Mouse (Mus musculus): ENCODE data around the gene Klhl35. TPM values are rescaled to one million over a fixed set of nuclear protein-coding genes. Genes with fewer than 3 reads are reported as not detected.

Klhl35 gene
- polyA plus RNA-seq, 1 experiment from 2014 or later: not detected

DNA sequence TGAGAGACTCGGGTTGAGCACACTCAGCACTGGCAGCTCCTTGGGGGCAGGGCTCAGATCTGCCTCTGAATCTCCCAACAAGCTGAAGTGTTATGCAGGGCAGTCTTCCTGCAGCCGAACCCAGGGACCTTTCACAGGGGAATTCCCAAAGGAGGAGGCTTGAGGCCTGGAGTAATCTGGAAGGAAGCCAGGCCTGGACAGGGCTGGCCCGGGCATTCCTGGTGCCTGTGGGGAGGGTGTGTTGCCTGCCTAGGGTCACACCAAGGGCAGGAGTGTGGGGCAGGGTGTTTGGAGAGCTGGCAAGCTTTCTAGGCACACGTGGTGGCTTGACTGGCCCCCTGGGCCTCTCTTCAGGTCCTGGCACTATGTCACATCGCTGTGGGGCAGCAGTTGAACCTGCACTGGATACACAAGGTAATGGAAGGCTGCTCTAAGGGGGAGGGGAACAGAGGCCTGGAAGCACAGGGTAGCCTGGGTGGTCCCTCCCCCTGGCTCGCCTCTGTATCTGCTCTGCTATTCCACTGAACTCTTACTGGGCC, 24.2 kb upstream of the Klhl35 start:
- H3K4me3 ChIP-seq (ENCODE audit: inconsistent target): no peak overlapping the region
- H3K27ac ChIP-seq: no peak overlapping the region
- no peaks in the 10 kb centered on the region for H3K79me2 ChIP-seq (ENCODE audit: inconsistent target)
- WGBS (ENCODE audit: missing documents): 82% methylated on average over 6 of the region's 6 CpGs
- H3K36me3 ChIP-seq (ENCODE audit: inconsistent target): no peaks in the 10 kb centered on the region

DNA sequence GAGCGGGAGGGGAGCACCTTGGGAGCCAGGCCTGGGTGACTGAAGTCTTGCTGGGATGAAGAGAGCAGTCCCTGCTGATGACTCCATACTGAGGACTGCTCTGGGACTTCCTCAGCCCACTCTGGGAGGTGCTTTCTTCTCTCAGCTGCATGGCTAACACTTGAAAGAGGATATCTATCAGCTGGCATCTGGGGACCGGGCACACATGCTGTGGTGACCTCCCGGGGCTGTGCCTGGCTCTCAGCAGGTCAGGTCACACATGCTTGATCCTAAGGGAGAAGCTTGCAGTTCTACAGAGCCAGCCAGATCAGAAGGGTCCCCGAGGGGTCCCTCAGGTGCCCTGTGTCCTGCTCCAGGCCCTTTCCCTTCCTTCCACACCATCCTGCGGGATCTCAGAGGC, 22.6 kb upstream of the Klhl35 start:
- H3K27ac ChIP-seq: no peak overlapping the region
- H3K4me3 ChIP-seq (ENCODE audit: inconsistent target): no peak overlapping the region
- no peaks in the 10 kb centered on the region for H3K36me3 ChIP-seq (ENCODE audit: inconsistent target)
- no peaks in the 10 kb centered on the region for H3K79me2 ChIP-seq (ENCODE audit: inconsistent target)
- WGBS (ENCODE audit: missing documents): 89% methylated on average over 4 of the region's 5 CpGs

DNA sequence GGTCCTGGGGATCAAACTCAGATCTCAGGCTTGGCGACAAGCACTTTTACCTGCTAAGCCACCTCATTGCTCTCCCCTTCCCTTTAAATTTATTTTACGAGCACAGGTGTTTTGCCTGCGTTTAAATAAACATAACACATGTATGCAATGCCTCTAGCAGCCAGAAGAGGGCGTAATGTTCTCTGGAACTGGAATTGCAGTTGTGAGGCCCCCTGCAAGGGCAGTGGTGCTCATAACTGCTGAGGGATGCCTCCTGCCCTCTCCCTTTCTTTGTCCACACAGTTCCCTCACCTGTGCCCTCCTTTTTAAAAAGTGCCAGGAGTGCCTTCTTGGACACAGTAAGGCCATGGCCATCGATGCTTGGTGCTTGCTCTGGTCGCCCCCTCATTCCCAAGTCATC, 21.8 kb upstream of the Klhl35 start:
- H3K79me2 ChIP-seq (ENCODE audit: inconsistent target): no peaks in the 10 kb centered on the region

DNA sequence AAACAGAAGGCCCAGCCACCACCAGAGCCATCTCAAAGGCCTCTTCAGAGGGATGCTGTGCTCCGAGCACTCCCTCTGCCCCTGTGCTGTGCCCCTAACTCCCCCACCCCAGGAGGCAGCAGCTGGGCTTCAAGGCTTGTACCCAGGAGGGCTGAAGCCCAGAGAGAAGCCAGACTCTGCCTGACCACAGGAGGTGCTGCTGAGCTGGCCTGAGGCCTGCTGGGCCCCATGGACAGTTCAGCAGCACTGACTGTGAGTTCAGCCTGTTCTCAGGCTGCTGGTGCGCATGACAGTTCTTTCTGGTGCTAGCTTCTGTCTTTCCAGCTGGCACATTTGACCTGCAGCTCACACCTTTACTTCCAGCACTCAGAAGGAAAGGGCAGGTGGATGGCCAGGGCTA, 20.0 kb upstream of the Klhl35 start:
- Histone ChIP-seq H3K79me2 (ENCODE audit: inconsistent target) (no peaks in the 10 kb centered on the region), H3K27ac (no peak overlapping the region), H3K36me3 (ENCODE audit: inconsistent target) (no peaks in the 10 kb centered on the region), H3K4me3 (ENCODE audit: inconsistent target) (no peak overlapping the region)
- WGBS (ENCODE audit: missing documents): 89% methylated on average over 2 of the region's 2 CpGs

More for the DNA sequence above, 21.8 kb upstream of the Klhl35 start:
- 82% methylated on average over 6 of the region's 6 CpGs for WGBS (ENCODE audit: missing documents)
- Histone ChIP-seq H3K36me3 (ENCODE audit: inconsistent target) (no peaks in the 10 kb centered on the region), H3K4me3 (ENCODE audit: inconsistent target) (no peak overlapping the region), H3K27ac (no peak overlapping the region)

DNA sequence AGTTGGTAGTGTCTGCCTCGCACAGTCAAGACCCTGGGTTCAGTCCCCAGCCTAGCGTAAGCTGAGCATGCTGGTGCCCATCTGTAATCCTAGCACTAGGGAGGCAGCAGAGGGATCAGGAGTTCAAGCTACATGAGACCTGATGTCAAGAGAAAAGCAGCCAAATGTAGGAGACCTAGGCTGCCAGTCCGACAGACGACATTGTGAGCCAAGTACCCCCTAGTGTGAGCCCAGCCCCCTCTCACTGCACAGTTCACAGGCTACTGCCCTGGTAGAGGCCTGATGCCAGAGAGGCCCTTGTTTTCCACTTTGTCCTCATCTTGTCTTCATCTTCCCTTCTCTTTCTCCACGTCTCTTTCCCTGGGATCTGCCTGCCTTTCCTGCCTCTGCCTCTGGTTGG, 18.5 kb upstream of the Klhl35 start:
- Histone ChIP-seq H3K79me2 (ENCODE audit: inconsistent target) (no peaks in the 10 kb centered on the region), H3K4me3 (ENCODE audit: inconsistent target) (no peak overlapping the region), H3K27ac (no peak overlapping the region), H3K36me3 (ENCODE audit: inconsistent target) (no peaks in the 10 kb centered on the region)
- 97% methylated on average over 5 of the region's 5 CpGs for WGBS (ENCODE audit: missing documents)

DNA sequence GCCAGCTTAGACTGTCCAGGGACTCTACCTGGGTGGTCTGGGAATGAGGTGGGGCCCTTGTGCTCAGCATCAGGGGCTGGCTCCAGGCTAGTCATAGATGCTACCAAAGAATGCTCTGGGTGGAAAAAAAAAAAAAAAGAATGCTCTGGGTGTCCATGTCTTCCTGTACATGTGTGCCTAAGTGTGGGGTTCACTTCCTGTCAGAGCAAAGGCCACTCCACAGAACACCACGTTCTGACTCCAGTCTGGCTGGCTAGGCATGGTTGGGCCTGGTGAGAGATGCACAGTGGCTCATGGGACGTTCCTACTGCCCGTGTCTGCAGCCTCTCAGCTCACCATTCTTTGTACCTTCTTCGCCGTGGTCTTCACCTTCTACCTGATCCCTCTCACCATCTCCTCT, 17.2 kb upstream of the Klhl35 start:
- 51% methylated on average over 5 of the region's 5 CpGs for WGBS (ENCODE audit: missing documents)
- H3K36me3 ChIP-seq (ENCODE audit: inconsistent target): no peaks in the 10 kb centered on the region
- no peak overlapping the region for H3K27ac ChIP-seq
- no peak overlapping the region for H3K4me3 ChIP-seq (ENCODE audit: inconsistent target)
- H3K79me2 ChIP-seq (ENCODE audit: inconsistent target): no peaks in the 10 kb centered on the region

DNA sequence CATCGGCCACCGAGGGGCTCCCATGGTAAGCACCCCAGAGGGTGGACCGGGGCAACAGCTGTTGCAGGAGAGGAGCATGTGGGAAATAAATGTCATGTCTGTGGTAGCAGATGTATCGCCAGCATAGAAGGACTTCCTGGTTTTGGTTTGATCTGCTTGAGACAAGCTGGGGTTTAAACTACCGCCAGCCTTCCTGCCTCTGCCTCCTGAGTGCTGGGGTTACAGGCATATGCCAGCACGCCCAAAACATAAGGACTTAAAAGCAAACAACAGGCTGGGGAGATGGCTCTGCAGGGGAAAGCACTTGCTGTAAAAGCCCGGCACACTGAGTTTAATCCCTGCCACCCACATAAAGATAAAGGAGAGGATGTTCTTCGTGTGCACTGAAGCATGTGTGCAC, 16.7 kb upstream of the Klhl35 start:
- no peak overlapping the region for H3K27ac ChIP-seq
- no peaks in the 10 kb centered on the region for H3K36me3 ChIP-seq (ENCODE audit: inconsistent target)
- WGBS (ENCODE audit: missing documents): 19% methylated on average over 8 of the region's 8 CpGs
- no peaks in the 10 kb centered on the region for H3K79me2 ChIP-seq (ENCODE audit: inconsistent target)
- no peak overlapping the region for H3K4me3 ChIP-seq (ENCODE audit: inconsistent target)

DNA sequence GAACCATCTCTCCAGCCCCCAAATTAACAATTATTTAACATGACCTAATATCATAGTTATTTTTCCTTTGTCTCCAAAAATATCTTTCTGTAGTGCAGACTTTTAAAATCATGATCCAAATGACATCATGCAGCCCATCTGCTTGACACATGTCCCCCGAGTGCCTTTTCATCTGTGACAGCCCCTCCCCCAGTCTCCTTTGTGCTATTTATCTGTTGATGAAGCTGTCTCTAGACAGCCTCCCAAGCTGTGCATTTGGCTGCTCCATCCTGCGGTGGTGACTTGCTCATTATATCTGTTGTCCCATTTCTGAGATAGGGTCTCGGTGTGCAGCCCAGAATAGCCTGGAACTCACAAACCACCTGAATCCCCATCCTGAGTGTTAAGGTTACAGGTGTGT, 16.1 kb upstream of the Klhl35 start:
- no peaks in the 10 kb centered on the region for H3K36me3 ChIP-seq (ENCODE audit: inconsistent target)
- 76% methylated on average over 3 of the region's 3 CpGs for WGBS (ENCODE audit: missing documents)
- no peak overlapping the region for H3K4me3 ChIP-seq (ENCODE audit: inconsistent target)
- no peaks in the 10 kb centered on the region for H3K79me2 ChIP-seq (ENCODE audit: inconsistent target)
- H3K27ac ChIP-seq: no peak overlapping the region

DNA sequence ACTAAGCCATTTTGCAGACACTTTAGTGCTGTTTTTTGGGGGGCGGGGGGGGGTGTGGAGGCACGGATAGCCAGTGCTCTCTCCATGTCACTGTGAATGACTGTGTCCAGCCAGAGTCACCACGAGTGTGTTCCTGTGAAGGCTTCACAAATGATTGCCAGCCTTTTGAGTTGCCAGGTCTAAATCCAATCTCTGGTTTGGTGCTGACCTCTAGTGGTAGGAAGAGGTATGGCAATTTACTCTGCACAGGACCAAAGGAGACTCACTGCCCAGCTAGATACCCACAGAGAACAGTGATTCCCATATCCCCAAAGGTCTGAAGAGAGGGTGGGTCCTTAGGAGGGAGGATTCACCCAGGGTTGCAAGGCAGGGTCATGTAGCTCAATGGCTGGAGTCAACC, 15.1 kb upstream of the Klhl35 start:
- 3% methylated on average over 3 of the region's 3 CpGs for whole genome bisulfite sequencing (ENCODE audit: missing documents)

DNA sequence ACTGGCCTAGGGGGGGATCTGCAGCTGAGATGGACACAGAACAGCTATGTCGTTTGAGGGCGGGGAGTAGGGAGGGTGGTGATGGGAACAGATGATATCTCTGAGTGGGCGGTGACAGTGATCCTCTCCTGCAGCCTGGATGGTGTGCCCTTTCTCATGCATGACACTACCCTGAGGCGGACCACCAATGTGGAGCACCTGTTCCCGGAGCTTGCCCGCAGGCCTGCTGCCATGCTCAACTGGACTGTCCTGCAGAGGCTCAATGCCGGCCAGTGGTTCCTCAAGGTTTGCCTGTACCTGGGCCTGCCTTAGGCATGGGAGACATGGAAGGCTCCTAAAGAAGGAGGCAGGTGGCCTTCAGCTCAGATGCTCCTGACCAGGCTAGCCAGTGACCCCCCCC, 12.9 kb upstream of the Klhl35 start:
- 82% methylated on average over 7 of the region's 7 CpGs for WGBS (ENCODE audit: missing documents)

More for the DNA sequence above, 15.1 kb upstream of the Klhl35 start:
- Histone ChIP-seq H3K4me3 (ENCODE audit: inconsistent target) (no peak overlapping the region), H3K27ac (no peak overlapping the region), H3K79me2 (ENCODE audit: inconsistent target) (no peaks in the 10 kb centered on the region), H3K36me3 (ENCODE audit: inconsistent target) (no peaks in the 10 kb centered on the region)

DNA sequence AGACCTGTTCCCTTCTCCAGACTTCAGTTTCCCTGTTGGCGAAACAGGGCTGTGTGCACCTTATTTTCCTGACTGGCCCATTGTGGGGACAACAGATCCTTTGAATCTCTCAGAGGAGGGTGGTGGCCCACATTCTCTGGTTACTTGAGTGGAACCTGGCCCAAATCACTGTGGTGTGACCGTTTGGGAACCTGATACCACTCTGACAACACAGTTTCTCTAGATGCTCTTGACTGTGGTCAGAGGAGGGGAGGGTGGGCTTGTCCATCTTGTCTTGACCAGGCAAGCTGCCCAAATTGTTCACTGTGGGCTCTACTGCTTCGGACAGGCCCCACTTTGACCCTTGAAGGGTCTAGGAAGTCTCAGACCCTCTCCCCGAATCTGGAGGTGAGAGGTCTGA, 11.8 kb upstream of the Klhl35 start:
- H3K79me2 ChIP-seq (ENCODE audit: inconsistent target): no peaks in the 10 kb centered on the region
- 90% methylated on average over 3 of the region's 4 CpGs for whole genome bisulfite sequencing (ENCODE audit: missing documents)
- no peak overlapping the region for H3K4me3 ChIP-seq (ENCODE audit: inconsistent target)
- H3K36me3 ChIP-seq (ENCODE audit: inconsistent target): no peaks in the 10 kb centered on the region
- H3K27ac ChIP-seq: no peak overlapping the region

More for the DNA sequence above, 12.9 kb upstream of the Klhl35 start:
- no peaks in the 10 kb centered on the region for H3K36me3 ChIP-seq (ENCODE audit: inconsistent target)
- no peak overlapping the region for H3K4me3 ChIP-seq (ENCODE audit: inconsistent target)
- no peak overlapping the region for H3K27ac ChIP-seq
- no peaks in the 10 kb centered on the region for H3K79me2 ChIP-seq (ENCODE audit: inconsistent target)

DNA sequence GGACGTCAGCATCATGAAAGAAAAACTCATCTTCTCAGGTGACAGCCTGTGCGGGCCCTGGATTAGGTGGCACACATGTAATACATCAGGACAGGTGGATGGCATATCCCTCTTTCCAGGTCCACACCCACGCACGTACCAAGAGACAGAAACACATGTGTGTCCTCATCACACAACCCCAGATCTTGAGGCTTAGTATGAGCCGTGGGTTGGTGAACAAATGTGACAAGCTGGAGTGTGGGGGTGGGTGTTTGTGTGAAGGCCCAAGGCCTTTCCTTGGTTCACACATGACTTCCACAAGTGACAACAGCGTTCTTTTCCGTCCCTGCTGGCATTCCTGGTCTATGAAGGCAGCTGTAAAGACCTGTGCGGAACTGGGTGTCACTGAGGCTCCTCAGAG, 7.0 kb upstream of the Klhl35 start:
- no peaks in the 10 kb centered on the region for H3K36me3 ChIP-seq (ENCODE audit: inconsistent target)

DNA sequence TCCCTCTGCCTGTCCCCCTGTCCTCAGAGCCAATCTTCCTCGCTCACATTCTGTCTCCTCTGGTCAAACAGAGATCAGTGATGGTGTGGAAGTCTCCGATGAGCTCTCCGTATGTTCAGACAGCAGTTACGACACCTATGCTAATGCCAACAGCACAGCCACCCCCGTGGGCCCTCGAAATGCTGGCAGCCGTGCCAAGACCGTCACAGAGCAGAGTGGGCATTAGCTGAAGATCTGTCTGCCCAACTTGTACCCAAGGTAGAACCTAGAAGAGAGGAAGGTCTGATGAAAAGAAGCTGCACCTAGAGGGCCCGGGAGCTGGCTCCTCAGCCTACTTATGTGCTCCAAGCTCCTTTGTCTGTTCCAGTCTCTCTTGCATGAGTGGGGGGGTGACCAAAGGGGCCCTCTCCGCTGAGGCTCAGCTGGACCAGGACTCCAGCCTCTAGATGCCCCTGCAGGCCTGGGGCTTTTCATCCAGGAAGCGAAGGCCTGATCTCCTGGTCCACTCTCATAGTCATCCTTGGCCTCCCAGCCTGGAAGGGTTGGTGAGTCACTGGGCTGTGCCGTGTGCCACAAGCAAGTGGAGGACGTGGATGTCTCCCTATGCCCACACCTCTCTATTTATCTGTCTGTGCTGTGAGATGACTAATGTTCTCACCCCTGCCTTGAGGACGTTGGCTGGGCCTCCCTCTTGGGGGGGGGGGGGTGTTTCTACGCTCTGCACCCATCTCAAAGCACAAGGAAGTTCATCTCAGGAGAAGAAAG, 5.7 kb upstream of the Klhl35 start:
- no peak overlapping the region for H3K4me3 ChIP-seq (ENCODE audit: inconsistent target)
- WGBS (ENCODE audit: missing documents): 88% methylated on average over 15 of the region's 15 CpGs
- H3K27ac ChIP-seq: no peak overlapping the region
- H3K79me2 ChIP-seq (ENCODE audit: inconsistent target): no peaks in the 10 kb centered on the region
- H3K36me3 ChIP-seq (ENCODE audit: inconsistent target): no peaks in the 10 kb centered on the region

More for the DNA sequence above, 7.0 kb upstream of the Klhl35 start:
- no peak overlapping the region for H3K4me3 ChIP-seq (ENCODE audit: inconsistent target)
- WGBS (ENCODE audit: missing documents): 94% methylated on average over 8 of the region's 8 CpGs
- no peaks in the 10 kb centered on the region for H3K79me2 ChIP-seq (ENCODE audit: inconsistent target)
- H3K27ac ChIP-seq: no peak overlapping the region

DNA sequence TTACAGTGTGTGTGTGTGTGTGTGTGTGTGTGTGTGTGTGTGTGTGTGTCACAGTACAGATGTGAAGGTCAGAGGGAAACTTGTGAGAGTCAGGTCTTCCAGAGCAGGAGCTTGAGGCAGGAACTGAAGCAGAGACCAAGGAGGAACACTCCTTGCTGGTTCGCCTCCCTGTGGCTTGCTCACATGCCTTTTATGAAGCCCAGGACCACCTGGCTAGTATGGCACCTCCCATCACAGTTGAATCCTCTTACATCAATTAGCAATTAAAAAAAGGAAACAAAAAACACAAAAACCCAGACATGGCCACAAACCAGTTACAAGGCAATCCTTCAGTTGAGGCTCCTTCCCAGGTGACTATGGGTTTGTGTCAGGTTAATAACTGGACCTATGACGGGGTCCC, 2.7 kb upstream of the Klhl35 start:
- peaks cover 3% of the 10 kb centered on the region; the same call in 1 of the 2 replicates for H3K79me2 ChIP-seq (ENCODE audit: inconsistent target)
- H3K4me3 ChIP-seq (ENCODE audit: inconsistent target): no peak overlapping the region
- H3K36me3 ChIP-seq (ENCODE audit: inconsistent target): no peaks in the 10 kb centered on the region
- no peak overlapping the region for H3K27ac ChIP-seq
- 77% methylated on average over 2 of the region's 2 CpGs for WGBS (ENCODE audit: missing documents)

DNA sequence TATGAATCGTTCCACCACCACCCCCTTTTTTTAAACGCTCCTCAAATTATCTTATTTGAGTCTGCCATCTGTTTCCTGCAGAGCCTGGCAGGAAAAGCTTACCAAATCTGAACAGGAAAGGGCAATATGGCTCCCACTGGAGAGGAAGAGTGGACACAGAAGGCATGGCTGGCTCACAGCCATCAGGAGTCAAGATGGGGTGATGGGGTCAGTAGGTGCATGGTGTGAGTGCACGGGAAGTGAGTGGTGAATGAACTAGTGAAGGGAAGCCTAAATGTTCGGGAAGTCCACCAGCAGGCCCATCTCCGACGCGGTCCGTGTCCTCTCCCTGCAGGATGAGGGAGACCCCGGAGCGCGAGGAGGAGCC, 2.1 kb downstream of the Klhl35 start:
- Histone ChIP-seq H3K79me2 (ENCODE audit: inconsistent target) (peaks cover 3% of the 10 kb centered on the region; the same call in 1 of the 2 replicates), H3K4me3 (ENCODE audit: inconsistent target) (peak overlapping the region; percentile 43), H3K27ac (peak overlapping the region; percentile 58), H3K36me3 (ENCODE audit: inconsistent target) (no peaks in the 10 kb centered on the region)
- WGBS (ENCODE audit: missing documents): 2% methylated on average over 11 of the region's 11 CpGs

Data from macrophage (primary cell).